Mouse (Mus musculus) ES-E14 (cell line): Measurements from ENCODE around the gene Ltbp1.

ENCODE experiments used
- CHD2 ChIP-seq: IDR thresholded peaks from 2 replicates; pipeline ENCODE4 v1.6.1; 2014; ENCODE audit warnings: mild to moderate bottlenecking, low read depth, low read length, inconsistent platforms
- HCFC1 ChIP-seq: IDR thresholded peaks from 2 replicates; pipeline ENCODE4 v1.6.1; 2012; ENCODE audit warnings: low read length, inconsistent platforms, borderline replicate concordance; ENCODE audit not compliant: insufficient read depth
- MAFK ChIP-seq: IDR thresholded peaks from 2 replicates; pipeline ENCODE4 v1.6.1; 2014; ENCODE audit warnings: mild to moderate bottlenecking, low read depth, low read length, inconsistent platforms; ENCODE audit not compliant: insufficient read depth
- ZC3H11A ChIP-seq: IDR thresholded peaks from 2 replicates; pipeline ENCODE4 v1.6.1; 2012; ENCODE audit warnings: low read depth, mild to moderate bottlenecking, inconsistent platforms, low read length, borderline replicate concordance
- ZNF384 ChIP-seq: IDR thresholded peaks from 2 replicates; pipeline ENCODE4 v1.6.1; 2012; ENCODE audit warnings: low read depth, low read length, inconsistent platforms

DNA sequence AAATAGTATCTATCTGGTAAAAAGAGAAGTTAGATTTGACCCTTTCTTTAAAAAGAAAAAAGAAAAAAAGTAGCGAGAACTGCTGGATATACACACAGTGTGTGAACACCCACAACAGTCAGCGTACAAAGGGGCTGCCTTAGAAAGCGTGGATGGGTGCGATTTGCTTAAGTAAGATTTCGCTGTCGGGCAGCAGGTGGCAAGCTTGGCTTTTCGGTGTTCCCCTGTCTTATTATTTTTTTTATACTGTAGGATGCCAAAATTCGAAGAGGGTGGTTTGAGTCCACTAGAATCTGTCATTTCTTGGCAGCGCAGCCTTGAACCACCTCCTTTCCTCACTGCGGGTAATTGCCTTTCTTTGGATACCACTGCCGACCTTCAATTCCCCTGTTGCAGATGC, 83.4 kb downstream of the Ltbp1 start:
- TF ChIP-seq ZC3H11A (no peak), ZNF384 (no peak), CHD2 (no peak), HCFC1 (no peak), MAFK (no peak)
